Mouse (Mus musculus): ENCODE results near the gene Agtrap. TPM values are rescaled to one million over a fixed set of nuclear protein-coding genes. Genes with fewer than 3 reads are reported as not detected.
A peak's percentile ranks its signal among the peaks of the same experiment; 100 is the strongest.

Agtrap gene
- polyA plus RNA-seq, 1 experiment: 106 TPM

GRCm38 (mm10) chr4:148060120-148061085, 27.4 kb downstream of the Agtrap start:
- 0 out of 2 replicates have a peak, but pooled peaks cover 3% of the 10 kb centered on the region for H3K36me3 ChIP-seq (ENCODE audit: control insufficient read depth, insufficient read depth, low read length)
- no peaks in the 10 kb centered on the region for H3K4me1 ChIP-seq (replicated peaks; ENCODE audit: control insufficient read depth, insufficient read depth, low read length)
- no peaks in the 10 kb centered on the region for H3K27me3 ChIP-seq (ENCODE audit: control insufficient read depth, insufficient read depth, low read length)
- TF ChIP-seq POLR2A (IDR thresholded peaks at IDR 0.05; ENCODE audit: control insufficient read depth, extremely low read depth, insufficient read depth, low read length, poor library complexity): no peak
- no peak for TF ChIP-seq CTCF (IDR thresholded peaks at IDR 0.05; ENCODE audit: borderline replicate concordance, control insufficient read depth, extremely low read depth, insufficient read depth, low read length, poor library complexity)
- DNase-seq: no peak
- no peak overlapping the region for H3K27ac ChIP-seq (ENCODE audit: control insufficient read depth, insufficient read depth, low read length)
- 62% methylated on average over 13 of the region's 13 CpGs for WGBS
- H3K4me3 ChIP-seq (ENCODE audit: control insufficient read depth, insufficient read depth, low read length): no peak overlapping the region

DNA sequence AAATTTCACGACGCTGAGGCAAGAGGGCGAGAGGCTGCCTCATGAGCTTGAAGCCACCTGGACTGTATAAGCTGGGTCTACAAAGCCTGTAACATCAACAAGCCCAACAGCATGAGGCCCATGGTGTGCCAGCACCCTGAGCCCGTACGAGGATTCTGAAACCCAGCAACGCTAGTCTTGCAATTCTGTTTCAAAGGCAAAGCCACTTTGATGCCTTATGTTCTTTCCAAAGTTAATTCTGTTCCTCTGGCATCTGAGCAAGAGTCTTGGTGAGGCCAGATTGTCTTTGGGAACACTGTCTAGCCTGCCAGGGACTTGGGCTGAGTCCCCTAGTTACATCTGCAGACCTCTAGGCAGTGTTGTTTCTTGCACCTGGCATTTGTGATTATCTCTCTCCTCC, 28.8 kb downstream of the Agtrap start:
- H3K4me3 ChIP-seq (ENCODE audit: control insufficient read depth, insufficient read depth, low read length): no peak overlapping the region
- WGBS: 96% methylated on average over 6 of the region's 6 CpGs
- no peaks in the 10 kb centered on the region for H3K27me3 ChIP-seq (ENCODE audit: control insufficient read depth, insufficient read depth, low read length)

DNA sequence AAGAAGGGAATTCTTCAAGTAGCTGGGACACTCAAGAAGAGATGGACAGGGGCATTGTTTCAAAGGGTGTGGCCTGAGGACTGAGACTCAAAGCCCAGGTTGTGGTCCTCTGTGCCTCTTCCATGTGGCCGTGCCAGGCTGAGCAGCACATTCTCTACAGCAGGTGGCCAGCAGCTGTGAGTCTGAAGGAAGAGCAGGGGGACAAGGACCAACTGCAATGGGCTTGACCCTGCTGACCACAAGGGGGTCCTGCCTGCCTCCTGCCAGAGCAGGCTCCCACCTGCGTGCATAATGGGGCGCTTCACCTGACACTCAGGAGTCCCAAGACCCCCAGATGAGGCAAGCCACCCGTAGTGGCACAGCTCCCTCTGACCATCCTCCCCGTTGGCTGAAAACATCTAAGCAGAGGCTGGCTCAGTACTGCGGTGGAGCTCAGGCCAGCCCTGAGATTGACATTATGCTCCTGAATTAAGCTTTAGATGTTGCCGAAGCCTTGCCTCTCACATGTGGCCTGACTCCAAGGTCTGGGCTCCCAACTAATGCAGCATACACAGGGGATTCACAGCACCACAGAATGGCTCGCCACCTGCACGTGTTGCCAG, 29.5 kb downstream of the Agtrap start:
- Histone ChIP-seq H3K4me3 (ENCODE audit: control insufficient read depth, insufficient read depth, low read length) (no peak overlapping the region), H3K4me1 (replicated peaks; ENCODE audit: control insufficient read depth, insufficient read depth, low read length) (no peaks in the 10 kb centered on the region), H3K27me3 (ENCODE audit: control insufficient read depth, insufficient read depth, low read length) (no peaks in the 10 kb centered on the region), H3K36me3 (ENCODE audit: control insufficient read depth, insufficient read depth, low read length) (0 out of 2 replicates have a peak, but pooled peaks cover 3% of the 10 kb centered on the region), H3K27ac (ENCODE audit: control insufficient read depth, insufficient read depth, low read length) (no peak overlapping the region)
- no peak for TF ChIP-seq POLR2A (IDR thresholded peaks at IDR 0.05; ENCODE audit: control insufficient read depth, extremely low read depth, insufficient read depth, low read length, poor library complexity)
- TF ChIP-seq CTCF (IDR thresholded peaks at IDR 0.05; ENCODE audit: borderline replicate concordance, control insufficient read depth, extremely low read depth, insufficient read depth, low read length, poor library complexity): no peak
- 95% methylated on average over 9 of the region's 9 CpGs for WGBS
- DNase-seq: no peak

More for the DNA sequence above, 28.8 kb downstream of the Agtrap start:
- no peak for TF ChIP-seq CTCF (IDR thresholded peaks at IDR 0.05; ENCODE audit: borderline replicate concordance, control insufficient read depth, extremely low read depth, insufficient read depth, low read length, poor library complexity)
- TF ChIP-seq POLR2A (IDR thresholded peaks at IDR 0.05; ENCODE audit: control insufficient read depth, extremely low read depth, insufficient read depth, low read length, poor library complexity): no peak
- H3K4me1 ChIP-seq (replicated peaks; ENCODE audit: control insufficient read depth, insufficient read depth, low read length): no peaks in the 10 kb centered on the region
- H3K36me3 ChIP-seq (ENCODE audit: control insufficient read depth, insufficient read depth, low read length): 0 out of 2 replicates have a peak, but pooled peaks cover 3% of the 10 kb centered on the region
- no peak overlapping the region for H3K27ac ChIP-seq (ENCODE audit: control insufficient read depth, insufficient read depth, low read length)
- DNase-seq: no peak

DNA sequence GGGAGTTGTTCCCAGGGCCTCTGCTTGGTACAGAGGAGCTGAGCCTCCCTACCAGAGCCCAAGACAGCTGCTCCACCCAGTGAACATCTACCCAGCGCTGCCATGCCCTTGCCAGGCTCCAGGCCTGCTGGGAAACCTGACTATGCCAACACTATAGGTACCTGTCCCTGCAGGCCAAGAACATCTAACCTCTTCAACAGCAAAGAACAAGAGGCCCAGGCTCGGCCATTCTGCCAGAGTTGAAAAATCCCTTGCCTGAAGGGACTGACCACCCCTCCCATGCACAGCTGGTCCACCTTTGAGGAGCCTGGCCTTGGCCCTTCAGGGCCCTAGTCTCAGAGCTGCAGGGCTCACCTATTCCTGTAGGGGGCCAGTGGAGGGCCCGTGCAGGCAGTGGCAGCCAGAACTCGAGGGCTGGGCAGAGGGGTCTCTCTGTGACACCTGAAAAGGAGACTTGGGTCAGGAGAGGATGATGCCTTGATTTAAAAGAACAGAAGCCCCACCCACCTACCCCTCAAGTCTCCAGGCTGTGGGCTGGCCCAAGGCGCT, 30.1 kb downstream of the Agtrap start:
- no peak for DNase-seq
- peaks cover 7% of the 10 kb centered on the region; the same call in 1 of the 2 replicates for H3K36me3 ChIP-seq (ENCODE audit: control insufficient read depth, insufficient read depth, low read length)
- H3K4me1 ChIP-seq (replicated peaks; ENCODE audit: control insufficient read depth, insufficient read depth, low read length): no peaks in the 10 kb centered on the region
- 78% methylated on average over 5 of the region's 5 CpGs for WGBS
- no peak overlapping the region for H3K27ac ChIP-seq (ENCODE audit: control insufficient read depth, insufficient read depth, low read length)
- H3K27me3 ChIP-seq (ENCODE audit: control insufficient read depth, insufficient read depth, low read length): no peaks in the 10 kb centered on the region
- no peak overlapping the region for H3K4me3 ChIP-seq (ENCODE audit: control insufficient read depth, insufficient read depth, low read length)
- TF ChIP-seq POLR2A (IDR thresholded peaks at IDR 0.05; ENCODE audit: control insufficient read depth, extremely low read depth, insufficient read depth, low read length, poor library complexity): no peak
- peak; percentile 29; the same call in 1 of the 2 replicates for TF ChIP-seq CTCF (IDR thresholded peaks at IDR 0.05; ENCODE audit: borderline replicate concordance, control insufficient read depth, extremely low read depth, insufficient read depth, low read length, poor library complexity)

DNA sequence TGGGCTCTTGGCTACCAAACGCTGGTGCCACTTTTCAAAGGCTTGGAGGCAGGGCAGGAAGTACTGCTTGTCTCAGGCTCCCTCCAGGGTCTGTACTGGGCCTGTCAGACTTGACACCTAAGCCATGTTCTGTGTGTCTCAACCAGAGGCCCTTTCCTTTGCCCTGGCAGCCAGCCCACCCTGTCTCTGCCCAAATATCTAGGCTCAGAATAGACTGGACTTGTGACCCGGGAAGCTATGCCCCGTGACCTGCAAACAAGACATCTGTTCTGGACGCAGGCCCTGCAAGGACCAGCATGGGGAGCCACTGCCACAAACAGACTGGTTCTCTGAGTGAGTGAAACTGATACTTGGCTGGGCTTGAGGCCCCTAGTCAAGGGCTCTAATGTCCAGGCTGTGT, 31.0 kb downstream of the Agtrap start:
- no peak overlapping the region for H3K4me3 ChIP-seq (ENCODE audit: control insufficient read depth, insufficient read depth, low read length)
- H3K27ac ChIP-seq (ENCODE audit: control insufficient read depth, insufficient read depth, low read length): no peak overlapping the region
- H3K4me1 ChIP-seq (replicated peaks; ENCODE audit: control insufficient read depth, insufficient read depth, low read length): no peaks in the 10 kb centered on the region
- WGBS: 88% methylated on average over 4 of the region's 4 CpGs
- no peak for DNase-seq
- TF ChIP-seq CTCF (IDR thresholded peaks at IDR 0.05; ENCODE audit: borderline replicate concordance, control insufficient read depth, extremely low read depth, insufficient read depth, low read length, poor library complexity): no peak
- no peak for TF ChIP-seq POLR2A (IDR thresholded peaks at IDR 0.05; ENCODE audit: control insufficient read depth, extremely low read depth, insufficient read depth, low read length, poor library complexity)
- peaks cover 10% of the 10 kb centered on the region; the same call in 1 of the 2 replicates for H3K36me3 ChIP-seq (ENCODE audit: control insufficient read depth, insufficient read depth, low read length)
- no peaks in the 10 kb centered on the region for H3K27me3 ChIP-seq (ENCODE audit: control insufficient read depth, insufficient read depth, low read length)

GRCm38 (mm10) chr4:148056246-148056645, 31.6 kb downstream of the Agtrap start:
- no peak for DNase-seq
- H3K4me3 ChIP-seq (ENCODE audit: control insufficient read depth, insufficient read depth, low read length): no peak overlapping the region
- H3K4me1 ChIP-seq (replicated peaks; ENCODE audit: control insufficient read depth, insufficient read depth, low read length): no peaks in the 10 kb centered on the region
- H3K27ac ChIP-seq (ENCODE audit: control insufficient read depth, insufficient read depth, low read length): no peak overlapping the region
- no peak for TF ChIP-seq CTCF (IDR thresholded peaks at IDR 0.05; ENCODE audit: borderline replicate concordance, control insufficient read depth, extremely low read depth, insufficient read depth, low read length, poor library complexity)
- no peak for TF ChIP-seq POLR2A (IDR thresholded peaks at IDR 0.05; ENCODE audit: control insufficient read depth, extremely low read depth, insufficient read depth, low read length, poor library complexity)
- WGBS: 96% methylated on average over 7 of the region's 7 CpGs
- H3K36me3 ChIP-seq (ENCODE audit: control insufficient read depth, insufficient read depth, low read length): peaks cover 10% of the 10 kb centered on the region; the same call in 1 of the 2 replicates
- no peaks in the 10 kb centered on the region for H3K27me3 ChIP-seq (ENCODE audit: control insufficient read depth, insufficient read depth, low read length)

Measured in thymus, adult 2 months (tissue).